Mouse (Mus musculus) bone marrow macrophage, adult 2 months (primary cell): ENCODE results near the gene Zfp618.

ENCODE experiments used
- CTCF ChIP-seq: IDR thresholded peaks from 2 replicates; pipeline ENCODE4 v1.5.1; 2012; ENCODE audit warnings: low read depth, mild to moderate bottlenecking, low read length, moderate library complexity
- POLR2A ChIP-seq: IDR thresholded peaks from 2 replicates; pipeline ENCODE4 v1.6.1; 2012; ENCODE audit warnings: mild to moderate bottlenecking, low read depth, low read length, borderline replicate concordance

GRCm38 (mm10) chr4:62944326-62944879, 21.0 kb upstream of the Zfp618 start:
- TF ChIP-seq POLR2A (no peak), CTCF (no peak)
